Mouse (Mus musculus) G1E-ER4 (cell line): ENCODE results near the gene Teddm3. TPM values are rescaled to one million over a fixed set of nuclear protein-coding genes. Genes with fewer than 3 reads are reported as not detected.

Experiments used
- GATA1 ChIP-seq: IDR thresholded peaks from one replicate; pipeline ENCODE4 v1.8.0; 2012; ENCODE audit warnings: low read length, inconsistent platforms
- polyA plus RNA-seq: library from polyadenylated mRNA; stranded (reverse); fragments of >175 nt; gene quantifications from 2 replicates; pipeline ENCODE4 v1.2.3, GENCODE M21; 2012

Teddm3 gene
- polyA plus RNA-seq, 1 experiment: not detected

DNA sequence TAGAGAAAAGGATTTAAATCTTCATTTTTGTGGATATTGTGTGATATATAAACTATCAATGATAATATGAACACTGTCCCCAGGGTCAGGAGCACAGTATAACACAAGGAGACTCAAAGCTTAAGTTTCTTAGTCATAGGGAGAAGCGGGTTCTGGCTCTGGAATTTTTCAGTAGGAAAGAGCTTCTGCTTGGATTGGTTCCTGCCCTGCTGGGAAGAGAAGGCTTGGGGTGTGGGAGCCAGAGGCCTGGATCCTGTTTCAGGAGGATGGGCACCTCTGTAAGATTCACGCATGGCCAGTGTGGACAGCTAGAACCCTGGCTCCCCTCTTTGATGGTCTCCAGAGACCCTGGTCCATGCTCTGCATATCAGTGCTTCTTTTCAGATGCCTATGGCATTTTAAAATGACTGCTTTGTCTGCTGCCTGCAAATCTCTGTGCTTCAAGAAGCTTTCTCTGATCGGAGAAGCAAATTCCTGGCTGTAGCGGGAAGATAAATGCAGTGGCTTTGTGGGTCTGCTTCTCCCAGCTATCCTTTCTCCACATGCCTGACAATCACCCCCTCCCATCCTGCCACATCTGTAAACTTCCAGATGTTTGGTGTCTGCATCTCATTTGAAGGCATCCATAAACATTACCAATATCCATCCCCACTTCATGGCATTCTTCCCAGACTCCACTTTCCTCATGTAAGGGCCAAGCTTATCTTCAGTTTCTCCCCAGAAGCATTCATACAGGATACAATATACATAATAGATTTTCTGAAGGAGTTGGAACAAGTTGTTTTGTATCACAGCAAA, 2.0 kb downstream of the Teddm3 start:
- no peak for TF ChIP-seq GATA1

DNA sequence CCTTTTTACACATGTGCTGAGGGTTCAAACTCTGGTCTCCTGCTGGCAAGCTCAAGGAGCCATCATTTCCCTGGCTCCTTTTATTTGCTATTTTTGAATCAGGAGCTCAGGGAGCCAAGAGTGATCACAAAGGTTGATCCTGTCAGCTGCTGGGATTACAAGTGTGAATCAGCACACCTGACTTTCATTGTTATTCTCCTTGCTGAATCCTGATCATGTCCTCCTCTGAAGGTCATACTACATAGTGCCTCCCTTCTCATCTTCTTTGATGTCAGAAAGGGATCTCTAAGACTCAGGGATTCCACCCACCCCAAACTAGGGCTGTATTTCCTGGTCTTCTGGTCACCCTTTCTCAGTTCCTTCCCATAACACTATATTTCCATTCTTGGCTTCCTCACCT, 3.9 kb downstream of the Teddm3 start:
- TF ChIP-seq GATA1: no peak

- TF ChIP-seq GATA1: no peak
These were observed 17.3 kb downstream of the Teddm3 start for GRCm38 (mm10) chr16:21136312-21137083.

- TF ChIP-seq GATA1: no peak
These were observed 37.7 kb downstream of the Teddm3 start for GRCm38 (mm10) chr16:21116078-21116477.

- no peak for TF ChIP-seq GATA1
These were observed 44.3 kb downstream of the Teddm3 start for GRCm38 (mm10) chr16:21109473-21109872.

Other genes with a start within 250 kb of the Teddm3 start
- not detected in 2 replicates for gene Ephb3, start 50.8 kb upstream of the Teddm3 start, polyA plus RNA-seq